Mouse (Mus musculus): ENCODE results near the gene Polr3b. TPM values are rescaled to one million over a fixed set of nuclear protein-coding genes. Genes with fewer than 3 reads are reported as not detected.

Gene Polr3b
- polyA plus RNA-seq, 1 experiment from 2014 or later: 5.4 TPM

DNA sequence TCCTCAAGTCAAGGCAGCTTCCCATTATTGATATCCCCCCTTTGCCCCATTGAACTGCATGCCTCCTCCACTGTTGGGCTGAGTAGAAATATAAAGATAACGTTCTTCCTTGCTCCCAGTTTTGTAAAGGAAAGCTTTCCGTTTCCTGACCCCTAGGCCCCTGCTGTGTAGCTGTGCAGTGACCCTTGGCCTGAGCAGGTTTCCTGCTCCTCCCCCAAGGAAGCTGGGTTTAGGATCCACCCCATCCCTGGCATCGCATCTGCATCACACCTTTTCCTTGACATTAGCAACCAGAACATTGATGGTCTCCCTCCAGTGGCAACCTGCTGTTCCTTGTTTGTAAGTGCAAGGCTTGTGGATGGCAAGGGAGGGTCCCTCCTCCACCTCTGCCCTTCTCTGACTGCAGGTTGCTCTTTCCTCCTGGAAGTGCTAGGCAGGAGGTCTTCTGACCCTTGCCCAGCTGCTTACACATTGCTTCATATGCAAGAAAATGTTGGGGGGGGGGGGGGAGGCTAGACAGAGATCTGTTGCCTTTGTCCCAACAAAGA lies 43.7 kb downstream of the Polr3b start:
- H3K27me3 ChIP-seq: no peaks in the 10 kb centered on the region
- no peak overlapping the region for H3K27ac ChIP-seq (replicated peaks)
- no peaks in the 10 kb centered on the region for H3K9me3 ChIP-seq (replicated peaks)
- no peak overlapping the region for H3K9ac ChIP-seq
- no peak overlapping the region for H3K4me2 ChIP-seq
- H3K4me3 ChIP-seq (replicated peaks): no peak overlapping the region
- no peak for ATAC-seq (ENCODE audit: insufficient read depth)
- H3K36me3 ChIP-seq (replicated peaks): peaks cover 12% of the 10 kb centered on the region
- 61% methylated on average over 3 of the region's 3 CpGs for WGBS (ENCODE audit: insufficient replicate concordance)
- no peaks in the 10 kb centered on the region for H3K4me1 ChIP-seq (replicated peaks)

DNA sequence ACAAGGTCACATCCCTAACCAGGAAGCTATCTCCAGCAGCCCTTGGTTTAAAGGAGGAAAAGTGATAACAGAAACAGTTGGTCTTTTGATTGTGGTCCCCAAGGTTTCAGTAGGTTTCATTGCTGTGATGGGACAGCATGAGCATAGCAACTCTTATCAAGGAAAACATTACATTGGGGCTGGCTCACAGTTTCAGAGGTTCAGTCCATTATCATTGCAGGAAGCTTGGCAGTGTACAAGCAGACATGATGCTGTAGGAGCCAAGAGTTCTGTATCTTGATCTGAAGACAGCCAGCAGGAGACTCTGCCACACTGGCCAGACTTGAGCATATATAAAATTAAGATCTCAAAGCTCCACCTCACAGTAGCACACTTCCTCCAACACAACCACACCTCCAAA lies 53.6 kb downstream of the Polr3b start:
- no peaks in the 10 kb centered on the region for H3K9me3 ChIP-seq (replicated peaks)
- no peak overlapping the region for H3K4me3 ChIP-seq (replicated peaks)
- no peaks in the 10 kb centered on the region for H3K4me1 ChIP-seq (replicated peaks)
- H3K36me3 ChIP-seq (replicated peaks): peaks cover 52% of the 10 kb centered on the region
- H3K4me2 ChIP-seq: no peak overlapping the region
- 0 out of 2 replicates have a peak, but pooled peaks have one; percentile 22 for ATAC-seq (ENCODE audit: insufficient read depth)
- H3K27me3 ChIP-seq: no peaks in the 10 kb centered on the region
- no peak overlapping the region for H3K9ac ChIP-seq
- H3K27ac ChIP-seq (replicated peaks): no peak overlapping the region

DNA sequence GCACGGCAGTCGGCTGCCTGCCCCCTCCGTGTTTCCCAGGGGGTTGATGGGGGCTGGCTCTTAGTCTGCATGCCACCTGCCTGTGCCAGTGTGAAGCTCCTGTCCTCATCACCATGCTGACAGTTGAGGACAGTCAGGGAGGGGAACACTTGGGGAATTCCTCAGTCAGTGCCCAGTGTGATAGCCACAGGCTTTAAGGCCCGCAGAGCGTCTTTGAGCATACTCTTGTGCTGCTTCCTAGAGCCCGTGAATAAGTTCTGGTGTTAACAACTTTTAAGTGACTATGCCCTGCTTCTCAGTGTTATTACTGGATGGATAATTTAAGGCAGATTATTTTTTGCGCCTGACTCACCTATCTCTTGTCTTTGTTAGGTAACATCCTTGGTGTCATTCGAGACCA lies 54.4 kb downstream of the Polr3b start:
- H3K9ac ChIP-seq: no peak overlapping the region
- H3K27me3 ChIP-seq: no peaks in the 10 kb centered on the region
- no peaks in the 10 kb centered on the region for H3K4me1 ChIP-seq (replicated peaks)
- peaks cover 51% of the 10 kb centered on the region for H3K36me3 ChIP-seq (replicated peaks)
- no peak for ATAC-seq (ENCODE audit: insufficient read depth)
- no peak overlapping the region for H3K27ac ChIP-seq (replicated peaks)
- 84% methylated on average over 8 of the region's 8 CpGs for WGBS (ENCODE audit: insufficient replicate concordance)
- no peaks in the 10 kb centered on the region for H3K9me3 ChIP-seq (replicated peaks)
- H3K4me2 ChIP-seq: no peak overlapping the region
- H3K4me3 ChIP-seq (replicated peaks): no peak overlapping the region

DNA sequence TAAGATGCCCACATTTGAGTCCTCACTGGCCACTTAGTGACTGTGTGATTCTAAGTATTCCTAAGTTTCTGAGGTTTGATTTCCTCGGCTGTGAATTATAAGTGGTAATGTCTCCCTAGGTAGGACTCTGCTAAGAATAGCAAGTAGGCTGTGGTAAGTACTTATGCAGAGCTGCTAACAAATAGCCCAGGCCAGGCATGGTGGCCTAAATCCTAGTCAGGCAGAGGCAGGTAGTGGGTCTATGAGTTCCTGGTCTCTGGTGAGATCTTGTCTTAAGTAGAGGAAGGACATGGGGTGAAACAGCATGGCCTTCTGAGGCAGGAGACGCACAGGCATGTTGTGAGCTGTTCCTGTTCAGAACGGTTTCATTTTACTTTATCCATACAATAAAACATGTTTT lies 55.8 kb downstream of the Polr3b start:
- Histone ChIP-seq H3K27ac (replicated peaks) (no peak overlapping the region), H3K36me3 (replicated peaks) (peaks cover 48% of the 10 kb centered on the region), H3K4me1 (replicated peaks) (no peaks in the 10 kb centered on the region), H3K27me3 (no peaks in the 10 kb centered on the region), H3K9ac (no peak overlapping the region), H3K4me2 (no peak overlapping the region), H3K4me3 (replicated peaks) (no peak overlapping the region), H3K9me3 (replicated peaks) (no peaks in the 10 kb centered on the region)
- ATAC-seq (ENCODE audit: insufficient read depth): no peak
- WGBS (ENCODE audit: insufficient replicate concordance): 79% methylated on average over 3 of the region's 3 CpGs

DNA sequence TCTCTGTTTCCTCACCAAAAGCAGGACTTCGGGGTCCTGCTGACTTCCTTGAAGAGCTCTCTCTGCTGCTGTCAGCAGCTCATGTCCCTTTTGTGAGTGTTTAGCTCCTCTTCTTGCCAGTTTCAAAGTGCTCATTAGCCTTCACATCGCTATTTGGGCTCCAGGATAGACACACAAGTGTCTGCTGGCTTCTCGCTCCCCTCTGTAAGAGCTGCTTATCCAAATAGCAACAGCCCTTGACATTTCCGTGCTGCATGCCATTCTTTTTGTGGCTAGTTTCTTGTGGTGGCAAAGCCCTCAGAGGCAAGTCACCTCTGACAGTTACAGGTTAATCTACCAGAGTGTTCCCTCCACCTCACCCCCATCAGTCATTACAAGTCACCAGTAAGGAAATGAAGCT lies 56.3 kb downstream of the Polr3b start:
- no peak overlapping the region for H3K4me3 ChIP-seq (replicated peaks)
- H3K27ac ChIP-seq (replicated peaks): no peak overlapping the region
- ATAC-seq (ENCODE audit: insufficient read depth): no peak
- H3K9ac ChIP-seq: no peak overlapping the region
- no peaks in the 10 kb centered on the region for H3K9me3 ChIP-seq (replicated peaks)
- no peak overlapping the region for H3K4me2 ChIP-seq
- H3K4me1 ChIP-seq (replicated peaks): no peaks in the 10 kb centered on the region
- peaks cover 43% of the 10 kb centered on the region for H3K36me3 ChIP-seq (replicated peaks)
- WGBS (ENCODE audit: insufficient replicate concordance): 74% methylated on average over 4 of the region's 4 CpGs
- no peaks in the 10 kb centered on the region for H3K27me3 ChIP-seq

DNA sequence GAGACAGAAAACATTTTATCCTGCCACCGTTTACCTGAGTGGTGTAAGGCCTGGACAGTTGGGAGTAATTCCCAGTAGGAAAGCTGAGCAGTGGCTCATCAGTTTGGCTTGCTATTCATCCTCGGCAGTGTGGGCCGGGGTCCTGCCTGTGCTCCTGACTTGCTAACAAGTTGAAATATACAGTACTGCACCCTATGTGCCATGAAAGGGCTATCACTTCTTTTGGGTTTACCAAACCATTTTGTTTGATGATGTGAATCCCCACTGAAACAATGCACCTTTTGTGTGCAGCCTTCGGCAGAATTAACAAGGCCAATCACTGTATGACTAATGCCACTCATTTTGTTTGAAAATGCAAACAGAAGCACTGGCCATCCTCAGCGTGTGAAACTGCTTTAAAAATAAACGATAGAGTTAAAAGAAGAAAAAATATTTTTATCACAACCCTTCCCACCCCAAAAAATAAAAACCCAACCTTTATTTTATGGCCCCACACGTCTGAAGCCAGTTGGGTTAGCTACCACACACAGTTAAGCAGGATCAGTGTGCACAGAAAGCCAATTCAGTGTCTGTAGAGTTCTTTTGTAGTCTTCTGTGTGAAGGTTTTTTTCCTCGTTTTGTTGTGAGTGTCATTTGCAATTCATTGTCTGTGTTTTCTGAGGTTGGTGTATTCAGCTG lies 63.5 kb downstream of the Polr3b start:
- H3K27me3 ChIP-seq: no peaks in the 10 kb centered on the region
- H3K9ac ChIP-seq: no peak overlapping the region
- H3K4me2 ChIP-seq: no peak overlapping the region
- ATAC-seq (ENCODE audit: insufficient read depth): no peak
- peaks cover 18% of the 10 kb centered on the region; the same call in 1 of the 2 replicates for H3K36me3 ChIP-seq (replicated peaks)
- H3K27ac ChIP-seq (replicated peaks): no peak overlapping the region
- no peaks in the 10 kb centered on the region for H3K4me1 ChIP-seq (replicated peaks)
- no peak overlapping the region for H3K4me3 ChIP-seq (replicated peaks)
- 70% methylated on average over 8 of the region's 8 CpGs for WGBS (ENCODE audit: insufficient replicate concordance)
- no peaks in the 10 kb centered on the region for H3K9me3 ChIP-seq (replicated peaks)

DNA sequence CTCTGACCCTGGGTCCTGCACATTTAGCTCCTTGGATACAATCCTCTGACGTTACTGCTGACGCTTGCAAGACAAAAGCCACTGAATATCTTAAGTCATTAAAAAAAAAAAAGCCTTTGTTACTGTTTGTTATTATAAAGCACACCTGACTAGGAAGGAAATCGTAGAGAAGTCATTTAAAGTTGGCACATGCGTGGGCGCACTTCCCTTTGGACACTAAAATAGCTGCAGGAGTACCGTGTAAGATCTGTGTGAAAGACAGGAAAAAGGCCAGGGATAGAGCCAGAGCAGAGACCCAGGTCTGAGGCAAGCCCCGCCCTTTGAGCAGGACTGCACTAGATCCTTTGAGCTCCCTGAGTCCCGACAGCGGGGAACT lies 64.0 kb downstream of the Polr3b start:
- H3K4me3 ChIP-seq (replicated peaks): no peak overlapping the region
- H3K27ac ChIP-seq (replicated peaks): no peak overlapping the region
- peaks cover 18% of the 10 kb centered on the region; the same call in 1 of the 2 replicates for H3K36me3 ChIP-seq (replicated peaks)
- no peak overlapping the region for H3K9ac ChIP-seq
- no peaks in the 10 kb centered on the region for H3K27me3 ChIP-seq
- no peak for ATAC-seq (ENCODE audit: insufficient read depth)
- H3K4me1 ChIP-seq (replicated peaks): no peaks in the 10 kb centered on the region
- no peaks in the 10 kb centered on the region for H3K9me3 ChIP-seq (replicated peaks)
- no peak overlapping the region for H3K4me2 ChIP-seq
- WGBS (ENCODE audit: insufficient replicate concordance): 64% methylated on average over 9 of the region's 9 CpGs

DNA sequence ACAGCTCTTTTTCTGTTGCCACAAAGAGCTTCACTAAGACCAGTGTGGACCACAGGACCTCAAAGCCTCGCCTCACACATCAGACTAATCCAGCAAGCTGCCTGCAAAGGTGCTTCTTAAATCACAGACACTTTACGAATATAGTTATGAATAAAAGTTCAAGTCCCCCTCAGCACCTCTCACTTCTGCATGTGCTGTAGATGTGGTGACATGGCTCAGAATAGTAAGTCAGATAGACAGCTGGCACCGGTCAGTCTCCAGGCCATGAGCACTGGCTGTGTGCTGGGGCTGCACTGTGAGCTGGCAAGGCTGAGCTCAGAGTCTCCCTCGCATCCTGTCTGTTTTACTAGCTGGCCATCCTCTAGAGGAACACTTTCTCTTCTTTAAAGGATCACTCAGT lies 64.6 kb downstream of the Polr3b start:
- Histone ChIP-seq H3K36me3 (replicated peaks) (peaks cover 13% of the 10 kb centered on the region; the same call in 1 of the 2 replicates), H3K4me3 (replicated peaks) (no peak overlapping the region), H3K9ac (no peak overlapping the region), H3K27me3 (no peaks in the 10 kb centered on the region), H3K27ac (replicated peaks) (no peak overlapping the region), H3K4me2 (no peak overlapping the region), H3K9me3 (replicated peaks) (no peaks in the 10 kb centered on the region), H3K4me1 (replicated peaks) (no peaks in the 10 kb centered on the region; the same call in 1 of the 2 replicates)
- WGBS (ENCODE audit: insufficient replicate concordance): 75% methylated on average over 4 of the region's 4 CpGs
- ATAC-seq (ENCODE audit: insufficient read depth): no peak

DNA sequence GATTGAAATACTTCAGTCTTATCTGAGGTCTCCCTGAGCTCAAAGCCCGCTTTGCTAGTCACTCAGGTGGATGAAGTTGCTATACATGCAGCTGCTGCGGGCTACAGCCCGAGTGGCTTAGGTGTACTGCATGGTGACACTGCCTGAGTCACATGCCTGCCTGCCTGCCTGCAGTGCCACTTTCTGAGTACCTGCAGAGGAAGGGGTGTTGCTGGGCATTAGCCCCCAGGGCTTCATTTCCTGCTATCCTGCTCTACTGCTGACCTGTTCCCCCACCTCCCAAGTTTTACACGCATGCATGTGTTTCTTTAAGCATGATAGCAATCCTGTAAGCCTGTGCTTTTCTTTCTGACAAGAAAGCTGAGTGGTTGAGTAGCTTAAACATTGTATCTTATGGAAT lies 65.6 kb downstream of the Polr3b start:
- WGBS (ENCODE audit: insufficient replicate concordance): 75% methylated on average over 4 of the region's 4 CpGs
- Histone ChIP-seq H3K36me3 (replicated peaks) (peaks cover 13% of the 10 kb centered on the region; the same call in 1 of the 2 replicates), H3K27ac (replicated peaks) (no peak overlapping the region), H3K4me1 (replicated peaks) (no peaks in the 10 kb centered on the region; the same call in 1 of the 2 replicates), H3K4me3 (replicated peaks) (no peak overlapping the region), H3K4me2 (no peak overlapping the region), H3K9ac (no peak overlapping the region), H3K9me3 (replicated peaks) (no peaks in the 10 kb centered on the region), H3K27me3 (no peaks in the 10 kb centered on the region)
- ATAC-seq (ENCODE audit: insufficient read depth): no peak

DNA sequence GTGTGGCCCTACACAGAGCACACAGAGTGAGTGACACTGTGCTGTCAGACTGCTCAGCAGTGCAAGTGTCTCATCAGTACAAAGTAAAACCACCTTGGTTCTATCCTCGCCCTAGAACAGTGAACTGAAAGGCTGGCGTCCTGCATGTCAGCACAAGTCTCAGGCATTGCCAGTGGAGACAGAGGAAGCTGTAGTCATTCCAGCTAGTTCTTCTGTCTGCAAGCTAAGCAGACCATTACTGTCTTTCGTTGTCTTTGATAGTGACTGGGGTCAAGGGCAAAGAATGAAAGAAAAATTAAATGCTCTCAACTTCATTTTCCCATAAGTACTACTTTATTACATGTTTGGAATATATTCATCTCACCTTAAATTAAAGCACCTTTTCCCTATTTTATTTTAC lies 67.8 kb downstream of the Polr3b start:
- Histone ChIP-seq H3K4me3 (replicated peaks) (no peak overlapping the region), H3K4me2 (no peak overlapping the region), H3K27me3 (no peaks in the 10 kb centered on the region), H3K9ac (no peak overlapping the region), H3K4me1 (replicated peaks) (no peaks in the 10 kb centered on the region; the same call in 1 of the 2 replicates), H3K27ac (replicated peaks) (no peak overlapping the region), H3K36me3 (replicated peaks) (peaks cover 4% of the 10 kb centered on the region; the same call in 1 of the 2 replicates), H3K9me3 (replicated peaks) (no peaks in the 10 kb centered on the region)
- 56% methylated on average over 3 of the region's 3 CpGs for WGBS (ENCODE audit: insufficient replicate concordance)
- ATAC-seq (ENCODE audit: insufficient read depth): no peak

DNA sequence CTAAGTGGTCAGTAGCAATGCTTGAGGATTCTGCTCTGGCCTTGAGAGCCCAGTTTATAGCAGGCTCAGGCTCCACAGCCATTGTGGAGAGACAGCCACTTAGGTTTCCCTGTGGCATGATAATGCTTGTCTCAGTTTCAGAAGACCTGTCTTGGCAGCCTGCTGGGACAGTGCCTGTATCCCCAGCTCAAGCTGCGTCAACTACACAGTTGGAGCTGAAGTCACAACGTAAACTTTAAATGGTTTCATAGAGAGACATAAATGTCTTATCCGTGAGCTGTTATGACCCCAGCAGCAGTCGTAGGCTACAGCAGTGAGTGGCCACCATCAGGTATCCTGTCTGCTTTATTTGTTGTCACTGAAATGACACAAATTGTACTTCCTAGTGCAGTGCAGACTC lies 68.7 kb downstream of the Polr3b start:
- Histone ChIP-seq H3K9me3 (replicated peaks) (no peaks in the 10 kb centered on the region), H3K4me3 (replicated peaks) (no peak overlapping the region), H3K36me3 (replicated peaks) (0 out of 2 replicates have a peak, but pooled peaks cover 4% of the 10 kb centered on the region)

DNA sequence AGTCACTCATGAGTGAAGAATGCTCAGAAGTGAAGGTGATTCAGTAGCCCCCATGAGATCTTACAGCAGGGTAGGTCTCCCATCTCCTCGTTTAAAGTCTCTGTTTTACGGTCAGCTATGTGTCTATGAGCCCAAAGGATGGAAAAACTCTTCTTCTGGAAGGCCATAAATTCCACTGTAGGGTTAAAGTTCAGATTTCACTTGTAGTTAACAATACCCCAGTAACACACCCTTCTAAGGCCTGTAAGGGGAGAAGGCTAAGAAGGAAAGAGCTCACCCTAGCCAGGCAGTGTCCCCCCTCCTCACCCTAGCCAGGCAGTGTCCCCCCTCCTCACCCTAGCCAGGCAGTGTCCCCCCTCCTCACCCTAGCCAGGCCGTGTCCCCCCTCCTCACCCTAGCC lies 69.6 kb downstream of the Polr3b start:
- no peak overlapping the region for H3K27ac ChIP-seq (replicated peaks)
- H3K27me3 ChIP-seq: no peaks in the 10 kb centered on the region
- H3K4me3 ChIP-seq (replicated peaks): no peak overlapping the region
- H3K4me1 ChIP-seq (replicated peaks): no peaks in the 10 kb centered on the region; the same call in 1 of the 2 replicates
- no peaks in the 10 kb centered on the region for H3K9me3 ChIP-seq (replicated peaks)
- no peak overlapping the region for H3K9ac ChIP-seq
- no peak overlapping the region for H3K4me2 ChIP-seq
- WGBS (ENCODE audit: insufficient replicate concordance): 66% methylated on average over 3 of the region's 3 CpGs
- H3K36me3 ChIP-seq (replicated peaks): peaks cover 12% of the 10 kb centered on the region; the same call in 1 of the 2 replicates
- no peak for ATAC-seq (ENCODE audit: insufficient read depth)

More for the DNA sequence above, 68.7 kb downstream of the Polr3b start:
- WGBS (ENCODE audit: insufficient replicate concordance): 85% methylated on average over 4 of the region's 4 CpGs
- H3K27me3 ChIP-seq: no peaks in the 10 kb centered on the region
- no peaks in the 10 kb centered on the region; the same call in 1 of the 2 replicates for H3K4me1 ChIP-seq (replicated peaks)
- no peak overlapping the region for H3K4me2 ChIP-seq
- H3K9ac ChIP-seq: no peak overlapping the region
- H3K27ac ChIP-seq (replicated peaks): no peak overlapping the region
- ATAC-seq (ENCODE audit: insufficient read depth): no peak

Data from liver, embryonic 15.5 days (tissue).